Mouse (Mus musculus): Measurements from ENCODE around the gene Tenm3. TPM values are rescaled to one million over a fixed set of nuclear protein-coding genes. Genes with fewer than 3 reads are reported as not detected.

Tenm3 gene
- polyA plus RNA-seq, 1 experiment from 2014 or later, result 47.0 TPM

GRCm38 (mm10) chr8:48206922-48207321, 636.8 kb downstream of the Tenm3 start:
- H3K4me1 ChIP-seq (ENCODE audit: control insufficient read depth, insufficient read depth, low read length), result no peaks in the 10 kb centered on the region
- no peak overlapping the region for H3K9ac ChIP-seq (replicated peaks; ENCODE audit: low read length)
- no peaks in the 10 kb centered on the region for H3K9me3 ChIP-seq (replicated peaks; ENCODE audit: control insufficient read depth, low read length)
- 74% methylated on average over 8 of the region's 8 CpGs for WGBS
- H3K4me2 ChIP-seq (ENCODE audit: low read depth, low read length), result no peak overlapping the region
- ATAC-seq (replicated peaks; ENCODE audit: insufficient number of reproducible peaks, low FRiP score, low TSS enrichment, low read depth) (no peak), DNase-seq (ENCODE audit: low spot score) (no peak)
- H3K36me3 ChIP-seq (replicated peaks; ENCODE audit: control insufficient read depth, insufficient read depth, low read depth, low read length), result no peaks in the 10 kb centered on the region
- no peak overlapping the region for H3K27ac ChIP-seq (replicated peaks; ENCODE audit: low read depth, low read length)
- no peaks in the 10 kb centered on the region for H3K27me3 ChIP-seq (ENCODE audit: control insufficient read depth, insufficient read depth, low read length)
- no peak overlapping the region for H3K4me3 ChIP-seq (ENCODE audit: low read depth, low read length)

DNA sequence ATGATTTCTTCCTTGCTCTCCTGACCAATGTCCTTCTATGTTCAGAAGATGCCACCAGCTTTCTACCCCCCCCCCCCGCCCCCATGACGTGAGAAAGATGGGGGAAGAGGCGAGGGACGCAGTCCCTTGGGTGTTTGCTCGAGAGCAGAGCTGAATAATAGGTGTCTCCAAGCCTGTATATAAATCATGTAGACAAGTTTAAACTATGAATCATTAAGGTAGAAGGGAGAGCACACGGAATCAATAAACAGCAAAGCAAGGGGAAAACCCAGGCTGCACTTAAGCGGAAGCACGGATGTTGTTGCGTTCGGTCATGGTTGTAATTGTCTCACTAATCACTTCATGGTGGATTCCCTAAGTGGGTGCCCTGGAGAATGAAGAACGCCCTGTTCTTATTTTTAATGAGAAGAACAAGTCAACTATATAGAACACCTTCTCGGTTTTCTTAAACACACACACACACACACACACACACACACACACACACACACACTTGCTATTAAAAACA, 638.9 kb downstream of the Tenm3 start:
- Histone ChIP-seq H3K9me3 (replicated peaks; ENCODE audit: control insufficient read depth, low read length) (no peaks in the 10 kb centered on the region), H3K4me3 (ENCODE audit: low read depth, low read length) (no peak overlapping the region), H3K36me3 (replicated peaks; ENCODE audit: control insufficient read depth, insufficient read depth, low read depth, low read length) (no peaks in the 10 kb centered on the region), H3K27ac (replicated peaks; ENCODE audit: low read depth, low read length) (no peak overlapping the region), H3K4me1 (ENCODE audit: control insufficient read depth, insufficient read depth, low read length) (no peaks in the 10 kb centered on the region), H3K4me2 (ENCODE audit: low read depth, low read length) (no peak overlapping the region), H3K27me3 (ENCODE audit: control insufficient read depth, insufficient read depth, low read length) (no peaks in the 10 kb centered on the region), H3K9ac (replicated peaks; ENCODE audit: low read length) (no peak overlapping the region)
- no peak for ATAC-seq (replicated peaks; ENCODE audit: insufficient number of reproducible peaks, low FRiP score, low TSS enrichment, low read depth)
- 72% methylated on average over 12 of the region's 12 CpGs for WGBS
- peak; percentile 45 for DNase-seq (ENCODE audit: low spot score)

- Histone ChIP-seq H3K4me3 (ENCODE audit: low read depth, low read length) (no peak overlapping the region), H3K9ac (replicated peaks; ENCODE audit: low read length) (no peak overlapping the region), H3K4me1 (ENCODE audit: control insufficient read depth, insufficient read depth, low read length) (no peaks in the 10 kb centered on the region), H3K4me2 (ENCODE audit: low read depth, low read length) (no peak overlapping the region), H3K27ac (replicated peaks; ENCODE audit: low read depth, low read length) (no peak overlapping the region), H3K9me3 (replicated peaks; ENCODE audit: control insufficient read depth, low read length) (no peaks in the 10 kb centered on the region), H3K36me3 (replicated peaks; ENCODE audit: control insufficient read depth, insufficient read depth, low read depth, low read length) (no peaks in the 10 kb centered on the region), H3K27me3 (ENCODE audit: control insufficient read depth, insufficient read depth, low read length) (no peaks in the 10 kb centered on the region)
- DNase-seq (ENCODE audit: low spot score) (no peak), ATAC-seq (replicated peaks; ENCODE audit: insufficient number of reproducible peaks, low FRiP score, low TSS enrichment, low read depth) (no peak)
- 85% methylated on average over 13 of the region's 13 CpGs for WGBS
These were observed 639.5 kb downstream of the Tenm3 start for GRCm38 (mm10) chr8:48204114-48204837.

DNA sequence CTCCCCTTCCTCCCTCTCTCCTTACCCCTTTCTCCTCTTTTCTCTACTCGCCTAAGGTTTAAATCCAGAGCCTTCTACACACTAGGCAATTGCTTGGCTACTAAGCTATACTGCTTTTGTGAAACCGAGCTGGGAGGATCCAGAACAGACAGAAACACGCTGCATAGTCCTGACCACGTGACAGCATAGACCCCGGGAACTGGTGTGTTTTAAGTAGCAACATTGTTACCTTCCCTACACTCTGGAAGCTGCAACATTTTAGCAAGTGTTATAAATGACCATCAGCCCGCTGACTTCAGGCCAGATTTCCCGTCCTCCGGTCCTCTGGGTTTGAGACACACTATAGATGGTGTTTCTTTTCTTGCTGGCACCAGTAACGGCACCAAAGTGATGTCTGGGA, 640.1 kb downstream of the Tenm3 start:
- H3K4me3 ChIP-seq (ENCODE audit: low read depth, low read length), result no peak overlapping the region
- H3K4me2 ChIP-seq (ENCODE audit: low read depth, low read length), result no peak overlapping the region
- H3K9ac ChIP-seq (replicated peaks; ENCODE audit: low read length), result no peak overlapping the region
- no peaks in the 10 kb centered on the region for H3K27me3 ChIP-seq (ENCODE audit: control insufficient read depth, insufficient read depth, low read length)
- no peaks in the 10 kb centered on the region for H3K4me1 ChIP-seq (ENCODE audit: control insufficient read depth, insufficient read depth, low read length)
- H3K36me3 ChIP-seq (replicated peaks; ENCODE audit: control insufficient read depth, insufficient read depth, low read depth, low read length), result no peaks in the 10 kb centered on the region
- no peaks in the 10 kb centered on the region for H3K9me3 ChIP-seq (replicated peaks; ENCODE audit: control insufficient read depth, low read length)
- no peak overlapping the region for H3K27ac ChIP-seq (replicated peaks; ENCODE audit: low read depth, low read length)
- no peak for ATAC-seq (replicated peaks; ENCODE audit: insufficient number of reproducible peaks, low FRiP score, low TSS enrichment, low read depth)
- WGBS, result 76% methylated on average over 9 of the region's 9 CpGs
- no peak for DNase-seq (ENCODE audit: low spot score)

GRCm38 (mm10) chr8:48203161-48203560, 640.6 kb downstream of the Tenm3 start:
- DNase-seq (ENCODE audit: low spot score), result no peak
- H3K27ac ChIP-seq (replicated peaks; ENCODE audit: low read depth, low read length), result no peak overlapping the region
- no peak for ATAC-seq (replicated peaks; ENCODE audit: insufficient number of reproducible peaks, low FRiP score, low TSS enrichment, low read depth)
- no peaks in the 10 kb centered on the region for H3K9me3 ChIP-seq (replicated peaks; ENCODE audit: control insufficient read depth, low read length)
- H3K9ac ChIP-seq (replicated peaks; ENCODE audit: low read length), result no peak overlapping the region
- H3K4me1 ChIP-seq (ENCODE audit: control insufficient read depth, insufficient read depth, low read length), result no peaks in the 10 kb centered on the region
- H3K4me2 ChIP-seq (ENCODE audit: low read depth, low read length), result no peak overlapping the region
- 66% methylated on average over 6 of the region's 6 CpGs for WGBS
- H3K36me3 ChIP-seq (replicated peaks; ENCODE audit: control insufficient read depth, insufficient read depth, low read depth, low read length), result no peaks in the 10 kb centered on the region
- no peaks in the 10 kb centered on the region for H3K27me3 ChIP-seq (ENCODE audit: control insufficient read depth, insufficient read depth, low read length)
- H3K4me3 ChIP-seq (ENCODE audit: low read depth, low read length), result no peak overlapping the region

DNA sequence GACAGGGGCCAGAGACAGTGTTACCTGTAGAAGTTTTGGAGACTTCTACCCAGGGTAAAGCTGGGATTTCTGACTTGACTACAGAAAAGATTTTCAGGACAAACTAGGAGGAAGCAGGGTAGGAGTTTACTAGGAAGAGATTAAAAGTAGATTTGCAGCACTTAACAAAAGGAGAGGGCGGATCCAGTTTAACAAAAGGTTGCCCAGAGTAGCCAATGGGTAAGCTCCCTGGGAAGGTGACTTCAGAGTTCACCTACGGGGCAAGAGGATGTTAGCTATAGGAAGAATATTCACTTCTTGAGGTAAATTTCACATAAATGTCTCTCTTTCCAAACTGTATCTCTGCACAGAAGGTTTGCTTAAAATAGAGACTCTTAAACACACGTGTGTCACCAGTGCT, 641.1 kb downstream of the Tenm3 start:
- no peaks in the 10 kb centered on the region for H3K4me1 ChIP-seq (ENCODE audit: control insufficient read depth, insufficient read depth, low read length)
- ATAC-seq (replicated peaks; ENCODE audit: insufficient number of reproducible peaks, low FRiP score, low TSS enrichment, low read depth), result no peak
- H3K4me2 ChIP-seq (ENCODE audit: low read depth, low read length), result no peak overlapping the region
- no peaks in the 10 kb centered on the region for H3K36me3 ChIP-seq (replicated peaks; ENCODE audit: control insufficient read depth, insufficient read depth, low read depth, low read length)
- H3K9ac ChIP-seq (replicated peaks; ENCODE audit: low read length), result no peak overlapping the region
- H3K27me3 ChIP-seq (ENCODE audit: control insufficient read depth, insufficient read depth, low read length), result no peaks in the 10 kb centered on the region
- H3K27ac ChIP-seq (replicated peaks; ENCODE audit: low read depth, low read length), result no peak overlapping the region
- H3K4me3 ChIP-seq (ENCODE audit: low read depth, low read length), result no peak overlapping the region
- DNase-seq (ENCODE audit: low spot score), result no peak
- H3K9me3 ChIP-seq (replicated peaks; ENCODE audit: control insufficient read depth, low read length), result no peaks in the 10 kb centered on the region
- 58% methylated on average over 3 of the region's 3 CpGs for WGBS

GRCm38 (mm10) chr8:48199171-48199570, 644.6 kb downstream of the Tenm3 start:
- H3K9me3 ChIP-seq (replicated peaks; ENCODE audit: control insufficient read depth, low read length), result no peaks in the 10 kb centered on the region
- H3K27me3 ChIP-seq (ENCODE audit: control insufficient read depth, insufficient read depth, low read length), result no peaks in the 10 kb centered on the region
- H3K27ac ChIP-seq (replicated peaks; ENCODE audit: low read depth, low read length), result no peak overlapping the region
- no peaks in the 10 kb centered on the region for H3K4me1 ChIP-seq (ENCODE audit: control insufficient read depth, insufficient read depth, low read length)
- 97% methylated on average over 9 of the region's 9 CpGs for WGBS
- ATAC-seq (replicated peaks; ENCODE audit: insufficient number of reproducible peaks, low FRiP score, low TSS enrichment, low read depth), result no peak
- DNase-seq (ENCODE audit: low spot score), result no peak
- no peaks in the 10 kb centered on the region for H3K36me3 ChIP-seq (replicated peaks; ENCODE audit: control insufficient read depth, insufficient read depth, low read depth, low read length)
- no peak overlapping the region for H3K4me3 ChIP-seq (ENCODE audit: low read depth, low read length)
- H3K4me2 ChIP-seq (ENCODE audit: low read depth, low read length), result no peak overlapping the region
- no peak overlapping the region for H3K9ac ChIP-seq (replicated peaks; ENCODE audit: low read length)

GRCm38 (mm10) chr8:48195971-48196370, 647.8 kb downstream of the Tenm3 start:
- Histone ChIP-seq H3K36me3 (replicated peaks; ENCODE audit: control insufficient read depth, insufficient read depth, low read depth, low read length) (no peaks in the 10 kb centered on the region), H3K27me3 (ENCODE audit: control insufficient read depth, insufficient read depth, low read length) (no peaks in the 10 kb centered on the region), H3K4me1 (ENCODE audit: control insufficient read depth, insufficient read depth, low read length) (no peaks in the 10 kb centered on the region), H3K4me3 (ENCODE audit: low read depth, low read length) (no peak overlapping the region), H3K9ac (replicated peaks; ENCODE audit: low read length) (no peak overlapping the region), H3K4me2 (ENCODE audit: low read depth, low read length) (no peak overlapping the region), H3K9me3 (replicated peaks; ENCODE audit: control insufficient read depth, low read length) (no peaks in the 10 kb centered on the region), H3K27ac (replicated peaks; ENCODE audit: low read depth, low read length) (no peak overlapping the region)
- 95% methylated on average over 9 of the region's 9 CpGs for WGBS
- ATAC-seq (replicated peaks; ENCODE audit: insufficient number of reproducible peaks, low FRiP score, low TSS enrichment, low read depth) (no peak), DNase-seq (ENCODE audit: low spot score) (no peak)

Data from embryonic facial prominence, embryonic 11.5 days (tissue).